Mouse (Mus musculus) neural tube, embryonic 15.5 days (tissue): ENCODE data around the gene 1700067P10Rik. TPM values are rescaled to one million over a fixed set of nuclear protein-coding genes. Genes with fewer than 3 reads are reported as not detected.

Experiments used
- ATAC-seq: fragments of 200-750 bp; cut with Nextera tagmentation; 2 replicates; pipeline ENCODE4 v1.8.0; 2017; ENCODE audit warnings: mild to moderate bottlenecking, moderate TSS enrichment, moderate library complexity; ENCODE audit not compliant: low FRiP score
- H3K27ac ChIP-seq: fragments of 300-500 bp; sonication (generic); replicated peaks from 2 replicates; pipeline ENCODE4 v1.5.1; 2015; ENCODE audit warnings: mild to moderate bottlenecking, inconsistent platforms
- H3K27me3 ChIP-seq: fragments of 300-500 bp; sonication (generic); replicated peaks from 2 replicates; pipeline ENCODE4 v1.6.1; 2015; ENCODE audit warnings: inconsistent platforms
- H3K36me3 ChIP-seq: fragments of 300-500 bp; sonication (generic); 2 replicates; pipeline ENCODE4 v1.6.1; 2015; ENCODE audit warnings: inconsistent platforms
- H3K4me1 ChIP-seq: fragments of 300-500 bp; sonication (generic); 2 replicates; pipeline ENCODE4 v1.6.1; 2015; ENCODE audit warnings: inconsistent platforms
- H3K4me2 ChIP-seq: fragments of 300-500 bp; sonication (generic); 2 replicates; pipeline ENCODE4 v1.6.1; 2015; ENCODE audit warnings: inconsistent platforms, mild to moderate bottlenecking, moderate library complexity
- H3K4me3 ChIP-seq: fragments of 300-500 bp; sonication (generic); replicated peaks from 2 replicates; pipeline ENCODE4 v1.5.1; 2015; ENCODE audit warnings: mild to moderate bottlenecking, inconsistent platforms
- H3K9ac ChIP-seq: fragments of 300-500 bp; sonication (generic); replicated peaks from 2 replicates; pipeline ENCODE4 v1.6.1; 2015; ENCODE audit warnings: mild to moderate bottlenecking, inconsistent platforms
- H3K9me3 ChIP-seq: fragments of 300-500 bp; sonication (generic); replicated peaks from 2 replicates; pipeline ENCODE4 v1.6.1; 2016; ENCODE audit warnings: inconsistent platforms
- WGBS: fragments of 180-500 bp; shearing (Covaris S2); methylation state at CpG from one replicate; pipeline ENCODE4 v1.1.7; 2015; ENCODE audit warnings: mixed read lengths; 5-methylcytosine and 5-hydroxymethylcytosine counted together
- polyA plus RNA-seq: library from polyadenylated mRNA; unstranded; fragments of >200 nt; fragmentation: Nextera tagmentation; extraction: Ambion mirVana; gene quantifications from 2 replicates; pipeline ENCODE4 v1.2.1, GENCODE M21; 2015

1700067P10Rik gene
- polyA plus RNA-seq, 1 experiment from 2014 or later, result not detected

DNA sequence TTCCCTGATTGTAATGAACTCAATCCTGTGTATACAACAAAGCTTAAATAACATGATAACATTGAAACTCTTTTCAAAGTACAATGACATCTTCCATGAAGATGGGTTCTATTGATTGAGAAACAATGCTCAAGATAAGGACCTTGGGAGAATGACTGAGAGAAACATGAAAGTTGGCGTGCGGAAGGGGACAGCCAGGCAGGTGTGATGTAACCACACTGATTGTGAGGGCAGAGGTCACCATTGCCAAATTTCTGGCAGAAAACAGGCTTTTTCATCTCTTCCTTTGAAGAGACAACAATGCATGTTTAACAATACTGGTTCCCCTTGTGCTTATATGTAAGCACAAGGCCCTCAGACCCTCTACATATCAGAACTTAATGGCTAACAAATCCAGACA lies 43.7 kb downstream of the 1700067P10Rik start:
- no peaks in the 10 kb centered on the region for H3K4me1 ChIP-seq

More for the DNA sequence above, 43.7 kb downstream of the 1700067P10Rik start:
- no peak for ATAC-seq
- no peaks in the 10 kb centered on the region for H3K36me3 ChIP-seq
- H3K27me3 ChIP-seq, result no peaks in the 10 kb centered on the region
- 88% methylated on average over 2 of the region's 2 CpGs for whole genome bisulfite sequencing
- H3K4me2 ChIP-seq, result no peak overlapping the region
- no peak overlapping the region for H3K4me3 ChIP-seq
- H3K9me3 ChIP-seq, result no peaks in the 10 kb centered on the region
- H3K27ac ChIP-seq, result no peak overlapping the region
- H3K9ac ChIP-seq, result no peak overlapping the region

Other genes starting within 250 kb of the 1700067P10Rik start
- gene Foxp4, start 164.7 kb upstream of the 1700067P10Rik start, polyA plus RNA-seq, result 30.3 and 31.9 TPM in 2 replicates
- not detected in 2 replicates for gene 1700122O11Rik, start 51.0 kb upstream of the 1700067P10Rik start, polyA plus RNA-seq
- 0.04 TPM in 1 of 2 replicates, not detected in the other for gene 9830107B12Rik, start 56.9 kb downstream of the 1700067P10Rik start, polyA plus RNA-seq
- gene A530064D06Rik, start 78.0 kb downstream of the 1700067P10Rik start, polyA plus RNA-seq, result 0.18 and 0.19 TPM in 2 replicates
- gene Trem1, start 143.4 kb downstream of the 1700067P10Rik start, polyA plus RNA-seq, result not detected in 2 replicates
- gene Trem3, start 158.5 kb downstream of the 1700067P10Rik start, polyA plus RNA-seq, result 0.18 TPM in 1 of 2 replicates, not detected in the other
- 0.37 TPM in 1 of 2 replicates, not detected in the other for gene Treml4, start 175.0 kb downstream of the 1700067P10Rik start, polyA plus RNA-seq
- 0.14 and 1.4 TPM in 2 replicates for gene Treml2, start 210.2 kb downstream of the 1700067P10Rik start, polyA plus RNA-seq
- 0.09 and 0.19 TPM in 2 replicates for gene B430306N03Rik, start 226.8 kb downstream of the 1700067P10Rik start, polyA plus RNA-seq